Mouse (Mus musculus) erythroblast, embryonic 14.5 days (primary cell): ENCODE measurements at regions not wholly inside any gene's neighbourhood (a gene's known extent, or its start where the extent isn't known, plus 50 kb on each side); places are given as distances from the start of the nearest gene placed in this dataset.

ENCODE experiments used
- GATA1 ChIP-seq: IDR thresholded peaks from 2 replicates; pipeline ENCODE4 v1.6.1; 2012; ENCODE audit warnings: low read length, inconsistent platforms, mixed read lengths
- TAL1 ChIP-seq: IDR thresholded peaks from 3 replicates; pipeline ENCODE4 v1.6.1; 2012; ENCODE audit warnings: low read length, inconsistent platforms, mixed read lengths

DNA sequence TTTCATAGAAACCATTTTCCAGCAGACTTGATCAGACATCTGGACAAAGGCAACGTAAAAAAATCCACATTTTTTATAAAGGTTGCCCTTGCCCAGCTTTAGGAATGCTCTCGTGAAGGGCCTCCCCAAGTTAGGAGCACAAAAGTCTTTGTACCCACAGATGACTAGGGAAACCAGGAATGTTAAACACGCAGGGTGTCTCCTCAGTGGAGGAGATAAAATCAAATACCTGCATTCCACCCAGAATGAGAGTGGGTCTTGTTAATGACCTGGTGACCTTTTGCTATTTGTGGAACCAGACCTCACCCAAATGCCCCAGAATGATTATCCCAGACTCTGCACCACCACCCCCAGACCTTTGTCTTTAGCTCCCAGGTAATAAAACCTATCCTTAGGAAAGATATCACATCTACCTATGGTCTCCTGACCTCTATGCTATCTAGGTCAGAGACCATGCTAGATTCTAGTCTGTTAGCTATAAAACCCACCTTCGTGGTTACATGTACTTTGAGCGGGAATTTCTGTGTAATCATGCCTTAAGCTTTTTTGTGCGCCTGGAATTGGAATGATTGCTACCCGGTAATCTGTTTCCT is 146.6 kb downstream of the Dad1 start:
- TF ChIP-seq GATA1 (no peak), TAL1 (no peak)
